Mouse (Mus musculus) kidney, embryonic 14.5 days (tissue): ENCODE data around the gene Dis3l2. TPM values are rescaled to one million over a fixed set of nuclear protein-coding genes. Genes with fewer than 3 reads are reported as not detected.

Source experiments
- ATAC-seq: fragments of 200-750 bp; cut with Nextera tagmentation; 2 replicates; pipeline ENCODE4 v1.8.0; 2017; ENCODE audit warnings: moderate number of reproducible peaks, mild to moderate bottlenecking, moderate TSS enrichment, moderate library complexity; ENCODE audit not compliant: low FRiP score, low TSS enrichment
- H3K27ac ChIP-seq: fragments of 300-500 bp; sonication (generic); 2 replicates; pipeline ENCODE4 v1.5.1; 2014; ENCODE audit warnings: low read depth, mild to moderate bottlenecking, low read length, moderate library complexity, mixed read lengths
- H3K27me3 ChIP-seq: fragments of 300-500 bp; sonication (generic); 2 replicates; pipeline ENCODE4 v1.6.1; 2014; ENCODE audit warnings: mild to moderate bottlenecking, low read length; ENCODE audit not compliant: control insufficient read depth, insufficient read depth
- H3K36me3 ChIP-seq: fragments of 300-500 bp; sonication (generic); 2 replicates; pipeline ENCODE4 v1.6.1; 2014; ENCODE audit warnings: low read length, mixed read lengths; ENCODE audit not compliant: control insufficient read depth, insufficient read depth
- H3K4me1 ChIP-seq: fragments of 300-500 bp; sonication (generic); 2 replicates; pipeline ENCODE4 v1.6.1; 2014; ENCODE audit warnings: low read length, mixed read lengths; ENCODE audit not compliant: control insufficient read depth, insufficient read depth
- H3K4me2 ChIP-seq: fragments of 300-500 bp; sonication (generic); replicated peaks from 2 replicates; pipeline ENCODE4 v1.6.1; 2014; ENCODE audit warnings: low read depth, mild to moderate bottlenecking, low read length
- H3K4me3 ChIP-seq: fragments of 300-500 bp; sonication (generic); 2 replicates; pipeline ENCODE4 v1.5.1; 2014; ENCODE audit warnings: mild to moderate bottlenecking, low read length
- H3K9ac ChIP-seq: fragments of 300-500 bp; sonication (generic); 2 replicates; pipeline ENCODE4 v1.6.1; 2014; ENCODE audit warnings: low read depth, mild to moderate bottlenecking, low read length, moderate library complexity
- H3K9me3 ChIP-seq: fragments of 300-500 bp; sonication (generic); 2 replicates; pipeline ENCODE4 v1.6.1; 2016; ENCODE audit warnings: low read length; ENCODE audit not compliant: control insufficient read depth
- WGBS: fragments of 180-500 bp; shearing (Covaris S2); extraction: QIAGEN DNeasy Blood & Tissue Kit; methylation state at CpG from one replicate; pipeline ENCODE4 v1.1.7; 2014; 5-methylcytosine and 5-hydroxymethylcytosine counted together
- polyA plus RNA-seq: library from polyadenylated mRNA; unstranded; fragments of >200 nt; fragmentation: Nextera tagmentation; extraction: Ambion mirVana; gene quantifications from 2 replicates; pipeline ENCODE4 v1.2.1, GENCODE M21; 2014

The Dis3l2 gene
- polyA plus RNA-seq, 1 experiment from 2014 or later, result 32.1 TPM

- no peaks in the 10 kb centered on the region for H3K27me3 ChIP-seq
- H3K4me2 ChIP-seq, result no peak overlapping the region
- no peak overlapping the region for H3K4me3 ChIP-seq
- 85% methylated on average over 4 of the region's 4 CpGs for WGBS
- no peak for ATAC-seq
- H3K9ac ChIP-seq, result no peak overlapping the region
- no peaks in the 10 kb centered on the region for H3K9me3 ChIP-seq
- no peak overlapping the region for H3K27ac ChIP-seq
- no peaks in the 10 kb centered on the region for H3K36me3 ChIP-seq
- 0 out of 2 replicates have a peak, but pooled peaks cover 3% of the 10 kb centered on the region for H3K4me1 ChIP-seq
Observed at GRCm38 (mm10) chr1:86709546-86709945, 5.9 kb downstream of the Dis3l2 start.

DNA sequence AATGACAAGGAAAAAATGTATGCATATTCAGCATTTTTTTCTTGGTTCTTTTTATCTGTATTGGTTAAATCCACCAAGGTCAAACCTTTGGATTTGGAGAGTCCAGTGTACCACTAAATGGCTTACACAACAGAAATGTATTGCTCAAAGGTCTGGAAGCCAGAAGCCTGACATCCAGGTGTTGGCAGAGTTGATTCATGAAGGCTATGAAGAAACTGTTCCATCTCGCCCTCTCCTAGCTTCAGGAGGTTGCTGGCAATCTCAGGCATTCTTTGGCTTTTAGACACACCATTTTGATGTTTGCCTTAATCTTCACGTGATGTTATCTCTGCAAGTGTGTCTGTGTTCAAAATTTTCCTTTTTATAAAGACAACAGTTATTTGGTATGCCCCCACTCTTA, 8.4 kb downstream of the Dis3l2 start:
- H3K4me1 ChIP-seq, result no peaks in the 10 kb centered on the region
- no peaks in the 10 kb centered on the region for H3K36me3 ChIP-seq
- no peak overlapping the region for H3K9ac ChIP-seq
- no peak for ATAC-seq
- no peak overlapping the region for H3K4me3 ChIP-seq
- H3K4me2 ChIP-seq, result no peak overlapping the region
- no peaks in the 10 kb centered on the region for H3K27me3 ChIP-seq
- H3K27ac ChIP-seq, result no peak overlapping the region
- 87% methylated on average over 2 of the region's 2 CpGs for WGBS
- H3K9me3 ChIP-seq, result no peaks in the 10 kb centered on the region

DNA sequence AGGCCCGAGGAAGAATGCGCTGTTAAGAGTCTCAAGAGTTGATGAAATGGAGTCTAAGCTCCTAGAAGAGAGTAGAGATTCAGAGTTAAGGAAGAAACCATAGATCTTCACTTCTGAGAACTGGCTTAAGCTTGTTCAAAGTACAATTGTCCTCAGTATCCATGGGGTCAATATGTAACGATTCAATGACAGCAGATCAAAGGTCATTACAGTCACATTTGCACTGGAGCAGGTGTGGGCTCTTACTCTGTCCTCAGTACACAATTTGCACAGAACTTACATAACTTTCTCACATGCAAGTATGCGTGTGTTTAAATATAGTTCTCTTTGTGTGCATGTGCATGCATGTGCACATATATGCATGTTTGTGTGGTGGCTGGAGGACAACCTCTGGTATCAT, 9.4 kb downstream of the Dis3l2 start:
- 94% methylated on average over 4 of the region's 4 CpGs for WGBS
- H3K9me3 ChIP-seq, result no peaks in the 10 kb centered on the region
- no peak overlapping the region for H3K27ac ChIP-seq
- H3K4me2 ChIP-seq, result no peak overlapping the region
- H3K27me3 ChIP-seq, result no peaks in the 10 kb centered on the region
- no peaks in the 10 kb centered on the region for H3K4me1 ChIP-seq
- no peaks in the 10 kb centered on the region for H3K36me3 ChIP-seq
- no peak overlapping the region for H3K4me3 ChIP-seq
- no peak for ATAC-seq
- H3K9ac ChIP-seq, result no peak overlapping the region

DNA sequence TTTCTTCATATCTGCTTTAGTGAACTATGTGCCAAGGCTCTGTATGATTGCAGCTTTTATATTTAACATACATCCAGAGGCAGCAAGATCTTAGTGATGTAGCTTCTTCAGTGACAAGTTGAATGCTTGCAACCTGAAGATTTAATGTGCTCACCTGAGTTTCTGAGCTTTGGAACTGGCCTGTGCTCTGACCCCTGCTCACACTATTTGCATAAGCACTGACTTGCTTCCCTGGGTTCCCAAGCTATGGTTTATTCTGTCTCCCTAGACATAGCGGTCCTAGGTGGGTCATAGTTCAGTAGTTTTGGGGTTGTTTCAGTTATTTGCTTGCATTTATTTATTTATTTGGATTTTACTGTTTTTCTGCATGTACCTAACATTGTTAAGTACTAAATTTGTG, 14.6 kb downstream of the Dis3l2 start:
- WGBS, result 82% methylated on average over 1 of the region's 1 CpGs
- H3K36me3 ChIP-seq, result no peaks in the 10 kb centered on the region
- no peak overlapping the region for H3K4me3 ChIP-seq
- H3K9me3 ChIP-seq, result no peaks in the 10 kb centered on the region
- no peak overlapping the region for H3K9ac ChIP-seq
- no peak for ATAC-seq
- H3K27me3 ChIP-seq, result no peaks in the 10 kb centered on the region
- no peak overlapping the region for H3K4me2 ChIP-seq
- H3K27ac ChIP-seq, result no peak overlapping the region
- H3K4me1 ChIP-seq, result no peaks in the 10 kb centered on the region

GRCm38 (mm10) chr1:86719391-86719790, 15.8 kb downstream of the Dis3l2 start:
- no peaks in the 10 kb centered on the region for H3K4me1 ChIP-seq
- no peak overlapping the region for H3K4me3 ChIP-seq
- ATAC-seq, result no peak
- H3K27me3 ChIP-seq, result no peaks in the 10 kb centered on the region
- no peak overlapping the region for H3K27ac ChIP-seq
- no peaks in the 10 kb centered on the region for H3K9me3 ChIP-seq
- 92% methylated on average over 4 of the region's 4 CpGs for WGBS
- no peak overlapping the region for H3K9ac ChIP-seq
- H3K4me2 ChIP-seq, result no peak overlapping the region
- H3K36me3 ChIP-seq, result no peaks in the 10 kb centered on the region

GRCm38 (mm10) chr1:86733160-86733821, 29.7 kb downstream of the Dis3l2 start:
- Histone ChIP-seq H3K36me3 (no peaks in the 10 kb centered on the region), H3K4me2 (no peak overlapping the region), H3K27ac (no peak overlapping the region), H3K4me3 (no peak overlapping the region), H3K9ac (no peak overlapping the region), H3K4me1 (no peaks in the 10 kb centered on the region), H3K27me3 (no peaks in the 10 kb centered on the region), H3K9me3 (no peaks in the 10 kb centered on the region)
- 70% methylated on average over 2 of the region's 2 CpGs for WGBS
- ATAC-seq, result no peak

DNA sequence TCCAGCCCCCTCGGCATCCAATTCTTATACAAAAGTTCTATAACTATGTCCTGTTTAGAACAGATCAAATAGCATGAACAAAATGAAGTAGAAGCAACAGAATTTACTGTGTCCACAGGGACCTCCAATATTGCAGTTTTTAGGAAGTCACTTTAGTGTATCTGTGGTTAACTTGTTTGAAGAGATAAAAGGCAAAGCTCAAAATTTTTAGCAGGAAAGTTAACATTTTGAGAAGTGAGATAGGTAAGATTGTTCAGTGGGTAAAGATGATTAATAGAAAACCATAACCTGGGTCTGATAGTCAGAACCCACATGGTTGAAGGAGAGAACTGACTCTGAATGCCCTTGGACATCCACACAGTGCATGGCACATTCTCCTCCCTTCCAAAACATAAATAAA, 32.8 kb downstream of the Dis3l2 start:
- Histone ChIP-seq H3K9ac (no peak overlapping the region), H3K4me3 (no peak overlapping the region), H3K4me1 (no peaks in the 10 kb centered on the region), H3K27ac (no peak overlapping the region), H3K4me2 (no peak overlapping the region), H3K9me3 (no peaks in the 10 kb centered on the region), H3K27me3 (no peaks in the 10 kb centered on the region), H3K36me3 (no peaks in the 10 kb centered on the region)
- ATAC-seq, result no peak
- 94% methylated on average over 1 of the region's 1 CpGs for WGBS

DNA sequence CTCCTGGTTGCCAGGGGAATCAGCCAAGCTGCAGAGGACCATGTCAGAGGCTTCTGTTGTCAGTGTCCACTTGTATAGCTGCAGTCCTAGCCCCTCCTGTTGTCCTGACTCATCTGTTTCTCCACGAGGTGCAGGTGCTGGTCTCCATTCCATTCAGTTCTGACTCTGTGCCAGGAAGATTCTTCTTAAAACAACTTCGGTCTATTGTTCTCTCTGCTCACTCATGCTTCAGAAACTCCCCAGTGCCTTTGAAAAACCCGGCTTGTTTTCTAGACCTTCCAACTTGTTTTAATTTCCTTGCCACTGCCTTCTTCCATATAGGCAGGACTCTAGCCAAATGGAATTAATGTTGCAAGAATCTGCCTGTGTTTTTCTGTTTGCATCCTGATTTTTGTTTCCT, 39.3 kb downstream of the Dis3l2 start:
- peaks cover 11% of the 10 kb centered on the region for H3K36me3 ChIP-seq
- no peaks in the 10 kb centered on the region for H3K9me3 ChIP-seq
- no peak overlapping the region for H3K4me3 ChIP-seq
- H3K27ac ChIP-seq, result no peak overlapping the region
- H3K4me2 ChIP-seq, result no peak overlapping the region
- 61% methylated on average over 3 of the region's 3 CpGs for WGBS
- no peak for ATAC-seq
- no peak overlapping the region for H3K9ac ChIP-seq
- no peaks in the 10 kb centered on the region for H3K27me3 ChIP-seq
- H3K4me1 ChIP-seq, result no peaks in the 10 kb centered on the region

- 95% methylated on average over 2 of the region's 2 CpGs for WGBS
- H3K4me3 ChIP-seq, result no peak overlapping the region
- H3K4me1 ChIP-seq, result no peaks in the 10 kb centered on the region
- H3K9ac ChIP-seq, result no peak overlapping the region
- H3K27ac ChIP-seq, result no peak overlapping the region
- H3K27me3 ChIP-seq, result no peaks in the 10 kb centered on the region
- H3K4me2 ChIP-seq, result no peak overlapping the region
- ATAC-seq, result no peak
- H3K36me3 ChIP-seq, result peaks cover 16% of the 10 kb centered on the region
- no peaks in the 10 kb centered on the region for H3K9me3 ChIP-seq
Observed at GRCm38 (mm10) chr1:86747034-86747433, 43.4 kb downstream of the Dis3l2 start.
